Mouse (Mus musculus) hindbrain, postnatal 0 days (tissue): ENCODE measurements around the gene Gm49368. TPM values are rescaled to one million over a fixed set of nuclear protein-coding genes. Genes with fewer than 3 reads are reported as not detected.

Source experiments
- ATAC-seq: fragments of 200-750 bp; cut with Nextera tagmentation; 2 replicates; pipeline ENCODE4 v1.8.0; 2017; ENCODE audit warnings: mild to moderate bottlenecking, moderate TSS enrichment, moderate library complexity
- DNase-seq: peaks from one replicate; pipeline ENCODE4 v3.0.0-alpha.2; 2015; ENCODE audit warnings: low spot score
- H3K27ac ChIP-seq: fragments of 300-500 bp; sonication (generic); 2 replicates; pipeline ENCODE4 v1.5.1; 2014; ENCODE audit warnings: mild to moderate bottlenecking
- H3K27me3 ChIP-seq: fragments of 300-500 bp; sonication (generic); 2 replicates; pipeline ENCODE4 v1.6.1; 2014; ENCODE audit warnings: low read length, mixed read lengths; ENCODE audit not compliant: insufficient read depth
- H3K36me3 ChIP-seq: fragments of 300-500 bp; sonication (generic); 2 replicates; pipeline ENCODE4 v1.6.1; 2014; ENCODE audit warnings: low read length, mixed read lengths; ENCODE audit not compliant: insufficient read depth
- H3K4me1 ChIP-seq: fragments of 300-500 bp; sonication (generic); 2 replicates; pipeline ENCODE4 v1.6.1; 2014; ENCODE audit warnings: antibody characterized with exemption, low read length, mixed read lengths; ENCODE audit not compliant: insufficient read depth
- H3K4me2 ChIP-seq: fragments of 300-500 bp; sonication (generic); 2 replicates; pipeline ENCODE4 v1.6.1; 2014; ENCODE audit warnings: low read depth, mild to moderate bottlenecking, low read length, moderate library complexity, mixed read lengths
- H3K4me3 ChIP-seq: fragments of 300-500 bp; sonication (generic); 2 replicates; pipeline ENCODE4 v1.5.1; 2014; ENCODE audit warnings: low read length
- H3K9ac ChIP-seq: fragments of 300-500 bp; sonication (generic); replicated peaks from 2 replicates; pipeline ENCODE4 v1.6.1; 2014; ENCODE audit warnings: mild to moderate bottlenecking, low read length, moderate library complexity, mixed read lengths
- H3K9me3 ChIP-seq: fragments of 300-500 bp; sonication (generic); 2 replicates; pipeline ENCODE4 v1.6.1; 2016; ENCODE audit warnings: low read length, mixed read lengths
- CTCF ChIP-seq: IDR thresholded peaks from 2 replicates; pipeline ENCODE4 v1.5.1; 2016; ENCODE audit warnings: antibody characterized with exemption, control low read depth, low read depth
- WGBS: fragments of 180-500 bp; shearing (Covaris S2); extraction: QIAGEN DNeasy Blood & Tissue Kit; methylation state at CpG from one replicate; pipeline ENCODE4 v1.1.7; 2014; 5-methylcytosine and 5-hydroxymethylcytosine counted together
- polyA plus RNA-seq: library from polyadenylated mRNA; unstranded; fragments of >200 nt; fragmentation: Nextera tagmentation; extraction: Ambion mirVana; gene quantifications from 2 replicates; pipeline ENCODE4 v1.2.1, GENCODE M21; 2015
- total RNA-seq: library from RNA; depleted of rRNA; stranded (reverse); fragments of >200 nt; gene quantifications from 2 replicates; pipeline ENCODE4 v1.2.3, GENCODE M21; 2014

The Gm49368 gene
- total and polyA plus RNA-seq, 2 experiments from 2014 or later: not detected

- ATAC-seq (no peak), DNase-seq (no peak)
- Histone ChIP-seq H3K4me1 (no peaks in the 10 kb centered on the region), H3K27ac (no peak overlapping the region), H3K4me3 (no peak overlapping the region), H3K36me3 (no peaks in the 10 kb centered on the region), H3K9me3 (no peaks in the 10 kb centered on the region), H3K9ac (no peak overlapping the region), H3K4me2 (no peak overlapping the region), H3K27me3 (no peaks in the 10 kb centered on the region)
- 51% methylated on average over 3 of the region's 3 CpGs for WGBS
- no peak for TF ChIP-seq CTCF
Measured at GRCm38 (mm10) chr7:128067847-128068246, 5.4 kb downstream of the Gm49368 start.

DNA sequence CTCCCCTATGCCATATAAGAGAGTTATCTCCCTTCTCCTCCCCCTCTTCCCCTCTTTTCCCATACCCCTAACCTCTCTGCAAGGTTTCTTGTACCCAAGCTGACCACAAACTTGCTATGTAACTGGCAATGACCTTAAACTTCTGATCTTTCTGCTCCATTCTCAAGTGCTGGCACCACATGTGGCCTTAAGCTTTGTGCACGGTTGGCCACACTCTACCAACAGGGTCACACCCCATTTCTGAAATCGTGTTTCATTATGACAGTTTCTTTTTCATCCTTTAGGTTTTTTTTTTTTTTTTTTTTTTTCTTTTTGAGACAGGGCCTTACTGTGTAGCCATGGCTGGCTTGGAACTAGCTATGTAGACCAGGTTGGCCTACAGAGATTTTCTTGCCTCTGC, 7.4 kb downstream of the Gm49368 start:
- H3K27me3 ChIP-seq: no peaks in the 10 kb centered on the region
- no peak overlapping the region for H3K4me2 ChIP-seq
- no peaks in the 10 kb centered on the region for H3K9me3 ChIP-seq
- H3K36me3 ChIP-seq: no peaks in the 10 kb centered on the region
- no peak overlapping the region for H3K4me3 ChIP-seq
- ATAC-seq (no peak), DNase-seq (no peak)
- no peak overlapping the region for H3K27ac ChIP-seq
- no peak overlapping the region for H3K9ac ChIP-seq
- WGBS: 79% methylated on average over 2 of the region's 2 CpGs
- no peak for TF ChIP-seq CTCF
- no peaks in the 10 kb centered on the region for H3K4me1 ChIP-seq

- Histone ChIP-seq H3K4me1 (no peaks in the 10 kb centered on the region), H3K4me2 (no peak overlapping the region), H3K9ac (no peak overlapping the region), H3K27ac (no peak overlapping the region), H3K27me3 (no peaks in the 10 kb centered on the region), H3K9me3 (no peaks in the 10 kb centered on the region), H3K36me3 (no peaks in the 10 kb centered on the region), H3K4me3 (no peak overlapping the region)
- ATAC-seq (no peak), DNase-seq (no peak)
- no peak for TF ChIP-seq CTCF
- 89% methylated on average over 4 of the region's 4 CpGs for WGBS
Measured at GRCm38 (mm10) chr7:128071816-128072215, 9.3 kb downstream of the Gm49368 start.

- no peaks in the 10 kb centered on the region for H3K36me3 ChIP-seq
- no peaks in the 10 kb centered on the region for H3K9me3 ChIP-seq
- DNase-seq (no peak), ATAC-seq (no peak)
- no peak for TF ChIP-seq CTCF
- no peaks in the 10 kb centered on the region for H3K27me3 ChIP-seq
- no peak overlapping the region for H3K27ac ChIP-seq
- H3K4me3 ChIP-seq: no peak overlapping the region
- no peaks in the 10 kb centered on the region for H3K4me1 ChIP-seq
- H3K4me2 ChIP-seq: no peak overlapping the region
- 79% methylated on average over 8 of the region's 8 CpGs for WGBS
- no peak overlapping the region for H3K9ac ChIP-seq
Measured at GRCm38 (mm10) chr7:128080012-128080411, 17.5 kb downstream of the Gm49368 start.

DNA sequence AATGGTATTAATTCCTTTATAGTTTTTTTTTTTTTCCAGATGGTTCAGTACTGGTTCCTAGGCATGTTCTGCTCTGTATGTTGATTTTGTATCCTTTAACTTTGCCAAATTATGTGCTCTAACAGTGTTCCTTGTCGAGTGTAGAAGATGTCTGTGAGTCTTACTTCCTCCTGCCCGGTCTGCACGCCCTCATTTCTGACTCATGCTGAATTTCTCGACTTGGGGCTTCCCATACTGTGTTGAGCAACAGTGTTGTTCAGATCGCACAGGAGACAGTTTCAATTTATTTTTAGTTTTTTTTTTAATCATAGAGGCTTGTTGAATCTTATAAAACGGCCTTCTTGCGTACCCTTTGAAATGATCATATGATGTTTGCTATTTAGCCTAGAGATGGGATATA, 26.7 kb downstream of the Gm49368 start:
- 82% methylated on average over 7 of the region's 7 CpGs for WGBS

GRCm38 (mm10) chr7:128098135-128098534, 35.7 kb downstream of the Gm49368 start:
- no peaks in the 10 kb centered on the region for H3K27me3 ChIP-seq
- ATAC-seq (no peak), DNase-seq (no peak)
- H3K36me3 ChIP-seq: no peaks in the 10 kb centered on the region
- H3K9ac ChIP-seq: no peak overlapping the region
- H3K4me2 ChIP-seq: no peak overlapping the region
- no peaks in the 10 kb centered on the region for H3K4me1 ChIP-seq
- no peak overlapping the region for H3K4me3 ChIP-seq
- no peak overlapping the region for H3K27ac ChIP-seq
- WGBS: 79% methylated on average over 1 of the region's 1 CpGs
- no peaks in the 10 kb centered on the region for H3K9me3 ChIP-seq
- TF ChIP-seq CTCF: no peak

More for the DNA sequence above, 26.7 kb downstream of the Gm49368 start:
- TF ChIP-seq CTCF: no peak
- ATAC-seq (no peak), DNase-seq (no peak)
- Histone ChIP-seq H3K4me3 (no peak overlapping the region), H3K27ac (no peak overlapping the region), H3K4me2 (no peak overlapping the region), H3K4me1 (no peaks in the 10 kb centered on the region), H3K36me3 (no peaks in the 10 kb centered on the region), H3K9ac (no peak overlapping the region), H3K27me3 (no peaks in the 10 kb centered on the region), H3K9me3 (no peaks in the 10 kb centered on the region)

- TF ChIP-seq CTCF: no peak
- no peak overlapping the region for H3K9ac ChIP-seq
- ATAC-seq: no peak
- no peaks in the 10 kb centered on the region for H3K36me3 ChIP-seq
- DNase-seq: no peak
- no peaks in the 10 kb centered on the region for H3K4me1 ChIP-seq
- H3K27ac ChIP-seq: no peak overlapping the region
- no peak overlapping the region for H3K4me3 ChIP-seq
- H3K9me3 ChIP-seq: no peaks in the 10 kb centered on the region
- 70% methylated on average over 2 of the region's 2 CpGs for WGBS
- no peaks in the 10 kb centered on the region for H3K27me3 ChIP-seq
- H3K4me2 ChIP-seq: no peak overlapping the region
Measured at GRCm38 (mm10) chr7:128100742-128101357, 38.4 kb downstream of the Gm49368 start.
